Mouse (Mus musculus): ENCODE data around the gene Gldc. TPM values are rescaled to one million over a fixed set of nuclear protein-coding genes. Genes with fewer than 3 reads are reported as not detected.

Gene Gldc
- polyA plus RNA-seq, 1 experiment = 0.43 TPM

DNA sequence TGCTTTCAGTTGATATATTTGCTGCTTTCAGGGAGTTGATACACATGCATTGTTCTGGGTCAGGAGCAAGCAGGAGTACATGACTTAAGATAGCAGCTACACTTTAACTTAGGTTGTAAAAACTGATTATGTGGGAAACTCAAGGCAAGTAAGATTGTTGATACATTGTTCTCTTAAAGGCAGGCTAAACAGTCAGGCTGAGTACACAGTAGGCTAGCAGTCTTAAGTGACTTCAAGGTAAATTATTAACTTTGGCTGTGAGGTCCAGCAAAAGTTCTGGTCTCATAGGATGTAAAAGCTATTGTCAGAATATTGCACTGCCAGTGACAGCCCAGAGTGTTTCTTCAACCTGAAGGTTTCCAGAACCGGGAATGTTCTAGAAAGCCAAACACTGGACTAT is 31.8 kb upstream of the Gldc start:
- Histone ChIP-seq H3ac (ENCODE audit: control insufficient read depth, insufficient read length, low read depth) (no peak overlapping the region), H3K79me3 (ENCODE audit: low read depth) (no peaks in the 10 kb centered on the region), H3K4me3 (ENCODE audit: insufficient read depth, poor library complexity, severe bottlenecking) (no peak overlapping the region), H3K79me2 (ENCODE audit: control insufficient read depth, insufficient read depth) (no peaks in the 10 kb centered on the region), H3K36me3 (ENCODE audit: control insufficient read depth, insufficient read depth) (no peaks in the 10 kb centered on the region), H3K27me3 (ENCODE audit: control insufficient read depth, insufficient read depth, insufficient read length) (no peaks in the 10 kb centered on the region)
- TF ChIP-seq FOSL1 (IDR thresholded peaks at IDR 0.05; ENCODE audit: insufficient read depth, low read length, poor library complexity, severe bottlenecking) (no peak), CTCF (IDR thresholded peaks at IDR 0.05; ENCODE audit: control insufficient read depth, insufficient read depth, insufficient read length) (no peak), MYOD1 (IDR thresholded peaks at IDR 0.05; ENCODE audit: control insufficient read depth, insufficient read length, low read depth) (no peak)

DNA sequence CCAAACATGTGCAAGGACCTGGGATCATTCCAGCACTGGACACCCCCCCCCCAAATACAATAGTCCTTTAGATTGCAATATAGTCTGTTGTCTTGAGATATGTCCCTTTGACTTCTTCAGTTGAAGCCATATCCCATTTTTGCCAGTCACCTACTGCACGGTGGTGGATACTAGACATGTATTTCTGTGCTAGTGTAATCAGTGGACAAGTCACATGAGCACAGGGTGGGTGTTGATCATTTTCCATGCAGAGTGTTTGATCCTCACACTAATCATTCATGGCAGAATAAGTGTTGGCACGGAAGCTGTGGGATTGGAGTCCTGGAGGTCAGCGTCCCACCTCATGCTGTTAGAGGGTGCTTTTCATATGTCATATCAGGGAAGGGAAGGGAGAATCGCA is 30.6 kb upstream of the Gldc start:
- Histone ChIP-seq H3K27me3 (ENCODE audit: control insufficient read depth, insufficient read depth, insufficient read length) (no peaks in the 10 kb centered on the region), H3K36me3 (ENCODE audit: control insufficient read depth, insufficient read depth) (no peaks in the 10 kb centered on the region), H3ac (ENCODE audit: control insufficient read depth, insufficient read length, low read depth) (no peak overlapping the region), H3K79me2 (ENCODE audit: control insufficient read depth, insufficient read depth) (no peaks in the 10 kb centered on the region), H3K79me3 (ENCODE audit: low read depth) (no peaks in the 10 kb centered on the region), H3K4me3 (ENCODE audit: insufficient read depth, poor library complexity, severe bottlenecking) (no peak overlapping the region)
- no peak for TF ChIP-seq CEBPB (IDR thresholded peaks at IDR 0.05; ENCODE audit: low read depth)
- TF ChIP-seq FOSL1 (IDR thresholded peaks at IDR 0.05; ENCODE audit: insufficient read depth, low read length, poor library complexity, severe bottlenecking) = no peak
- TF ChIP-seq CTCF (IDR thresholded peaks at IDR 0.05; ENCODE audit: control insufficient read depth, insufficient read depth, insufficient read length) = no peak
- no peak for TF ChIP-seq MYOG (IDR thresholded peaks at IDR 0.05; ENCODE audit: control insufficient read depth, extremely low read depth, insufficient read length)
- no peak for TF ChIP-seq MYOD1 (IDR thresholded peaks at IDR 0.05; ENCODE audit: control insufficient read depth, insufficient read length, low read depth)
- no peak for TF ChIP-seq USF1 (IDR thresholded peaks at IDR 0.05; ENCODE audit: low read depth)
- no peak for TF ChIP-seq MAX (IDR thresholded peaks at IDR 0.05)

- H3ac ChIP-seq (ENCODE audit: control insufficient read depth, insufficient read length, low read depth) = no peak overlapping the region
- no peaks in the 10 kb centered on the region for H3K79me3 ChIP-seq (ENCODE audit: low read depth)
- TF ChIP-seq MYOD1 (IDR thresholded peaks at IDR 0.05; ENCODE audit: control insufficient read depth, insufficient read length, low read depth) (no peak), CTCF (IDR thresholded peaks at IDR 0.05; ENCODE audit: control insufficient read depth, insufficient read depth, insufficient read length) (peak; percentile 55), FOSL1 (IDR thresholded peaks at IDR 0.05; ENCODE audit: insufficient read depth, low read length, poor library complexity, severe bottlenecking) (no peak)
- H3K36me3 ChIP-seq (ENCODE audit: control insufficient read depth, insufficient read depth) = no peaks in the 10 kb centered on the region
- no peak overlapping the region for H3K4me3 ChIP-seq (ENCODE audit: insufficient read depth, poor library complexity, severe bottlenecking)
- no peaks in the 10 kb centered on the region for H3K79me2 ChIP-seq (ENCODE audit: control insufficient read depth, insufficient read depth)
- H3K27me3 ChIP-seq (ENCODE audit: control insufficient read depth, insufficient read depth, insufficient read length) = no peaks in the 10 kb centered on the region
These were observed 30.1 kb upstream of the Gldc start for GRCm38 (mm10) chr19:30205159-30205816.

DNA sequence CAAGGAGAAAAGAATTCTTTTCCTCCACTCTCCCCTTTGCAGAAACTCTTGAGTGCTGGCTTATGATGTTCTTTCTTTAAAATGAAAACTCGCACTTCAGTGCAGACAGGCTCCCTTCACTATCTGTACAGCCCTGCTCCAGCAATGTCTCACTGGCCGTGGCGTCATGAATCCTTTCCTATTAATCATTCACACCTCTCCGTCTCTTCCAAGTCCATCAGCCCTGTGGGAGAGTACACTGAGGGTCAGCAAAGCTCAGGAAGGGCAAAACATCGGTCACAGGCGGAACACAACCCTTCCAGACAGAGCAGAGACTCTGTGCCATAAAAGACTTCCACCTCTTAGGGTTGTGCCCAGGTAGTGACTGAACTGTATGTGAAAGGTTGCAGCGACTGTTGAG is 26.9 kb upstream of the Gldc start:
- H3K79me3 ChIP-seq (ENCODE audit: low read depth) = no peaks in the 10 kb centered on the region

GRCm38 (mm10) chr19:30194999-30195398 is 19.8 kb upstream of the Gldc start:
- Histone ChIP-seq H3K27me3 (ENCODE audit: control insufficient read depth, insufficient read depth, insufficient read length) (peaks cover 3% of the 10 kb centered on the region), H3K4me3 (ENCODE audit: insufficient read depth, poor library complexity, severe bottlenecking) (no peak overlapping the region), H3K36me3 (ENCODE audit: control insufficient read depth, insufficient read depth) (no peaks in the 10 kb centered on the region), H3K79me3 (ENCODE audit: low read depth) (no peaks in the 10 kb centered on the region), H3K79me2 (ENCODE audit: control insufficient read depth, insufficient read depth) (no peaks in the 10 kb centered on the region), H3ac (ENCODE audit: control insufficient read depth, insufficient read length, low read depth) (no peak overlapping the region)
- no peak for TF ChIP-seq MAX (IDR thresholded peaks at IDR 0.05)
- no peak for TF ChIP-seq CTCF (IDR thresholded peaks at IDR 0.05; ENCODE audit: control insufficient read depth, insufficient read depth, insufficient read length)
- no peak for TF ChIP-seq CEBPB (IDR thresholded peaks at IDR 0.05; ENCODE audit: low read depth)
- TF ChIP-seq FOSL1 (IDR thresholded peaks at IDR 0.05; ENCODE audit: insufficient read depth, low read length, poor library complexity, severe bottlenecking) = no peak
- TF ChIP-seq MYOG (IDR thresholded peaks at IDR 0.05; ENCODE audit: control insufficient read depth, extremely low read depth, insufficient read length) = no peak
- no peak for TF ChIP-seq MYOD1 (IDR thresholded peaks at IDR 0.05; ENCODE audit: control insufficient read depth, insufficient read length, low read depth)
- TF ChIP-seq USF1 (IDR thresholded peaks at IDR 0.05; ENCODE audit: low read depth) = no peak

More for the DNA sequence above, 26.9 kb upstream of the Gldc start:
- H3K79me2 ChIP-seq (ENCODE audit: control insufficient read depth, insufficient read depth) = no peaks in the 10 kb centered on the region
- TF ChIP-seq USF1 (IDR thresholded peaks at IDR 0.05; ENCODE audit: low read depth) (no peak), MYOD1 (IDR thresholded peaks at IDR 0.05; ENCODE audit: control insufficient read depth, insufficient read length, low read depth) (no peak), CTCF (IDR thresholded peaks at IDR 0.05; ENCODE audit: control insufficient read depth, insufficient read depth, insufficient read length) (no peak), MYOG (IDR thresholded peaks at IDR 0.05; ENCODE audit: control insufficient read depth, extremely low read depth, insufficient read length) (no peak), CEBPB (IDR thresholded peaks at IDR 0.05; ENCODE audit: low read depth) (no peak), MAX (IDR thresholded peaks at IDR 0.05) (no peak), FOSL1 (IDR thresholded peaks at IDR 0.05; ENCODE audit: insufficient read depth, low read length, poor library complexity, severe bottlenecking) (no peak)
- peaks cover 3% of the 10 kb centered on the region for H3K27me3 ChIP-seq (ENCODE audit: control insufficient read depth, insufficient read depth, insufficient read length)
- H3K36me3 ChIP-seq (ENCODE audit: control insufficient read depth, insufficient read depth) = no peaks in the 10 kb centered on the region
- no peak overlapping the region for H3K4me3 ChIP-seq (ENCODE audit: insufficient read depth, poor library complexity, severe bottlenecking)
- no peak overlapping the region for H3ac ChIP-seq (ENCODE audit: control insufficient read depth, insufficient read length, low read depth)

- Histone ChIP-seq H3K4me3 (ENCODE audit: insufficient read depth, poor library complexity, severe bottlenecking) (no peak overlapping the region), H3K36me3 (ENCODE audit: control insufficient read depth, insufficient read depth) (no peaks in the 10 kb centered on the region), H3K79me3 (ENCODE audit: low read depth) (no peaks in the 10 kb centered on the region), H3ac (ENCODE audit: control insufficient read depth, insufficient read length, low read depth) (no peak overlapping the region), H3K79me2 (ENCODE audit: control insufficient read depth, insufficient read depth) (no peaks in the 10 kb centered on the region), H3K27me3 (ENCODE audit: control insufficient read depth, insufficient read depth, insufficient read length) (no peaks in the 10 kb centered on the region)
- TF ChIP-seq MAX (IDR thresholded peaks at IDR 0.05) = no peak
- TF ChIP-seq CEBPB (IDR thresholded peaks at IDR 0.05; ENCODE audit: low read depth) = no peak
- TF ChIP-seq MYOD1 (IDR thresholded peaks at IDR 0.05; ENCODE audit: control insufficient read depth, insufficient read length, low read depth) = no peak
- no peak for TF ChIP-seq FOSL1 (IDR thresholded peaks at IDR 0.05; ENCODE audit: insufficient read depth, low read length, poor library complexity, severe bottlenecking)
- TF ChIP-seq CTCF (IDR thresholded peaks at IDR 0.05; ENCODE audit: control insufficient read depth, insufficient read depth, insufficient read length) = no peak
- no peak for TF ChIP-seq USF1 (IDR thresholded peaks at IDR 0.05; ENCODE audit: low read depth)
- no peak for TF ChIP-seq MYOG (IDR thresholded peaks at IDR 0.05; ENCODE audit: control insufficient read depth, extremely low read depth, insufficient read length)
These were observed 12.0 kb upstream of the Gldc start for GRCm38 (mm10) chr19:30187232-30187631.
